In genomic region chr9:50452303-50452775, GRCm38 (mm10) we compare ENCODE assay signal across 7 mouse cellular contexts. TPM values are rescaled to one million over a fixed set of nuclear protein-coding genes. Genes with fewer than 3 reads are reported as not detected.
DNase-seq lines count a peak whose midpoint lies in the region; ATAC-seq and TF ChIP-seq lines count a peak whose summit lies in the region.

No protein-coding gene starts in this region.

- H3K36me3 ChIP-seq in intestine, postnatal 0 days (ENCODE audit: control insufficient read depth, insufficient read depth): no peaks in the 10 kb centered on the region
- no peaks in the 10 kb centered on the region for H3K36me3 ChIP-seq in midbrain, embryonic 11.5 days (ENCODE audit: control insufficient read depth, insufficient read depth, low read length)

- ATAC-seq in intestine, postnatal 0 days: peak; percentile 75
- ATAC-seq in midbrain, embryonic 11.5 days (ENCODE audit: low FRiP score): peak; percentile 73

- H3K9ac ChIP-seq in intestine, postnatal 0 days (ENCODE audit: low read depth, low read length): no peak overlapping the region
- peak overlapping the region; percentile 29; the same call in 1 of the 2 replicates for H3K9ac ChIP-seq in midbrain, embryonic 11.5 days (ENCODE audit: low read length)

- peak; percentile 100 for TF ChIP-seq CTCF in intestine, postnatal 0 days (IDR thresholded peaks at IDR 0.05; ENCODE audit: low read depth)

- intact Hi-C loops in left cerebral cortex, postnatal 36 days (cut with DNase I): no loop called here

- H3K9me3 ChIP-seq in intestine, postnatal 0 days (ENCODE audit: control insufficient read depth): no peaks in the 10 kb centered on the region
- H3K9me3 ChIP-seq in midbrain, embryonic 11.5 days (ENCODE audit: control insufficient read depth, low read length): no peaks in the 10 kb centered on the region

- H3K4me1 ChIP-seq in intestine, postnatal 0 days (replicated peaks; ENCODE audit: control insufficient read depth, insufficient read depth, low read length): no peaks in the 10 kb centered on the region
- H3K4me1 ChIP-seq in midbrain, embryonic 11.5 days (ENCODE audit: control insufficient read depth, insufficient read depth, low read length): no peaks in the 10 kb centered on the region

- peak overlapping the region; percentile 43 for H3K4me2 ChIP-seq in intestine, postnatal 0 days (replicated peaks; ENCODE audit: low read depth)
- H3K4me2 ChIP-seq in midbrain, embryonic 11.5 days: 0 out of 2 replicates have a peak overlapping the region, but pooled peaks have one; percentile 6

- DNase-seq in adrenal gland, adult 8-10 months: peak; percentile 65
- DNase-seq in embryo, embryonic 11.5 days (ENCODE audit: low read depth, low spot score): peak; percentile 72
- peak; percentile 79 to 92 for DNase-seq in gastrocnemius, postnatal 4 days (ENCODE audit: low spot score in 2 of 2)
- peak; percentile 78 to 85 for DNase-seq in left cerebral cortex, postnatal 36 days (ENCODE audit: low spot score in 2 of 2)
- peak; percentile 98 for DNase-seq in midbrain, embryonic 11.5 days (ENCODE audit: low spot score, missing footprints)
- DNase-seq in right cerebral cortex, postnatal 4 days: peak; percentile 97

- H3K27ac ChIP-seq in intestine, postnatal 0 days (ENCODE audit: low read depth, low read length): no peak overlapping the region
- H3K27ac ChIP-seq in midbrain, embryonic 11.5 days (ENCODE audit: low read depth, low read length): peak overlapping the region; percentile 70

- no peaks in the 10 kb centered on the region for H3K27me3 ChIP-seq in intestine, postnatal 0 days (replicated peaks; ENCODE audit: control insufficient read depth, insufficient read depth, low read length)
- H3K27me3 ChIP-seq in midbrain, embryonic 11.5 days (ENCODE audit: control insufficient read depth, insufficient read depth, low read length): no peaks in the 10 kb centered on the region

- H3K4me3 ChIP-seq in intestine, postnatal 0 days (ENCODE audit: low read depth, low read length): no peak overlapping the region
- no peak overlapping the region for H3K4me3 ChIP-seq in midbrain, embryonic 11.5 days (ENCODE audit: low read depth, low read length)

- 16% methylated on average over 10 of the region's 10 CpGs for WGBS in intestine, postnatal 0 days
- WGBS in midbrain, embryonic 11.5 days: 14% methylated on average over 10 of the region's 10 CpGs

RNA-seq across cellular contexts. Expression of gene Plet1, which starts 42.0 kb away (rescaled TPM):
- under 1 TPM in 2 of 4 experiments, not detected in 2; 0.28 to 0.35 TPM for total RNA-seq in adrenal gland, adult 8-10 months (2022)
- total RNA-seq in gastrocnemius, postnatal 4 days (2021): not detected
- 3.1 and 4.0 TPM in 2 replicates for polyA plus RNA-seq in intestine, postnatal 0 days (2015; fragmentation: Nextera tagmentation; extraction: Ambion mirVana)
- not detected for total RNA-seq in left cerebral cortex, postnatal 36 days (2021)
- 0.52 and 0.78 TPM in 2 replicates for polyA plus RNA-seq in midbrain, embryonic 11.5 days (2014; fragmentation: Nextera tagmentation; extraction: Ambion mirVana)
